Mouse (Mus musculus) CH12.LX (cell line): Measurements from ENCODE around the gene Igsf21.

ENCODE experiments used
- BHLHE40 ChIP-seq: IDR thresholded peaks from 2 replicates; pipeline ENCODE4 v1.6.1; 2011; ENCODE audit warnings: mild to moderate bottlenecking, low read depth, low read length, improper control_type of control experiment
- ELF1 ChIP-seq: IDR thresholded peaks from 2 replicates; pipeline ENCODE4 v1.6.1; 2014; ENCODE audit warnings: low read depth, mild to moderate bottlenecking, inconsistent platforms, low read length, improper control_type of control experiment
- JUND ChIP-seq: conservative IDR thresholded peaks from 2 replicates; pipeline ENCODE4 v1.6.1; 2011; ENCODE audit warnings: low read depth, low read length, improper control_type of control experiment
- MYC ChIP-seq: IDR thresholded peaks from 2 replicates; pipeline ENCODE4 v1.6.1; 2011; ENCODE audit warnings: low read depth, mild to moderate bottlenecking, improper control_type of control experiment, low read length
- RAD21 ChIP-seq: IDR thresholded peaks from 2 replicates; pipeline ENCODE4 v1.6.1; 2011; ENCODE audit warnings: low read depth, mild to moderate bottlenecking, low read length, improper control_type of control experiment, moderate library complexity
- USF1 ChIP-seq: IDR thresholded peaks from 2 replicates; pipeline ENCODE4 v1.6.1; 2014; ENCODE audit warnings: low read depth, mild to moderate bottlenecking, inconsistent platforms, low read length, improper control_type of control experiment
- ZMIZ1 ChIP-seq: IDR thresholded peaks from 2 replicates; pipeline ENCODE4 v1.6.1; 2012; ENCODE audit warnings: low read depth, mild to moderate bottlenecking, inconsistent platforms, low read length, improper control_type of control experiment

DNA sequence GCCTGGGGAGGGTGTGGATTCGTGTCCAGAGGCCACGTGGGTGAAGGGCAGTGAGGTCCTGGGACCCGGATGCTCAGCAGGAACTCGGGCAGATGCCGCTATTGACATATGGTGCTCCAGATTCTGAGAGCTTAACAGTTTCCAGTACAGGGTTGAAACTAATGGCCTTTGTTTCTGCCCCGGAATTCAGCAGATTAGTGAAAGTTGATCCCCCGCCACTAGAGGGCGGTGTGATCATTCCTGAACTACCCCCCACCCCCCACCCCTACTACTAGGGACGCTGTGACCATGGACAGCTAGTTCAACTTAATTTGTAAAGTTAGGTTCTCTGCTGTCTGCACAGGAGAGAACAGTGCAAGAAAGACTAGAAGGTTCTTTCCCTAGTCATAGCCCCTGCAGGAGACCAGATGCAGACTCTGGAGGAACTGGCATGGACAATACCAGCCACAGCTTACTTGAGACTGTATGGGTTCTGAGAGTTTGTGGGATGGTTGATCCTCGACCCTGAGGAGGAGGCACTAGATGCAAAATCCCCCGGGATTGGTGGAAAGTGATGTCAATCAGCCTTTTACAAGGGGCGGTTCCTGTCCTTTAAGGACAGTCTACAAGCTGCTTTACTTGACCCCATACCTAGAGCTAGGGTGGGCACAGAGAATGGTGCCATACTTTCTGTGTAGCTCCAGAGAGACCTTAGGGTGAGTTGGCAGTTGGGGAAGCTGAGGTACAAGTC is 157.7 kb downstream of the Igsf21 start:
- TF ChIP-seq USF1 (no peak), ZMIZ1 (no peak), BHLHE40 (no peak), JUND (no peak), RAD21 (no peak; the same call in 1 of the 2 replicates), ELF1 (no peak), MYC (no peak)
